Mouse (Mus musculus): ENCODE measurements around the gene Mical3. TPM values are rescaled to one million over a fixed set of nuclear protein-coding genes. Genes with fewer than 3 reads are reported as not detected.
A peak's percentile ranks its signal among the peaks of the same experiment; 100 is the strongest.

The Mical3 gene
- total and polyA plus RNA-seq, 2 experiments from 2014 or later: 30.8 to 94.8 TPM

- Histone ChIP-seq H3K4me3 (ENCODE audit: low read depth, low read length) (no peak overlapping the region), H3K4me1 (ENCODE audit: control insufficient read depth, insufficient read depth) (peaks cover 41% of the 10 kb centered on the region), H3K4me2 (ENCODE audit: low read depth, low read length) (no peak overlapping the region), H3K27ac (ENCODE audit: low read depth) (no peak overlapping the region), H3K9me3 (replicated peaks; ENCODE audit: control insufficient read depth, low read length) (no peaks in the 10 kb centered on the region), H3K27me3 (ENCODE audit: control insufficient read depth, insufficient read depth, low read length) (no peaks in the 10 kb centered on the region), H3K36me3 (replicated peaks; ENCODE audit: control insufficient read depth, insufficient read depth, low read length) (0 out of 2 replicates have a peak, but pooled peaks cover 7% of the 10 kb centered on the region), H3K9ac (replicated peaks; ENCODE audit: low read depth, low read length) (no peak overlapping the region)
- no peak for TF ChIP-seq CTCF (IDR thresholded peaks at IDR 0.05; ENCODE audit: low read depth)
- TF ChIP-seq EP300 (IDR thresholded peaks at IDR 0.05; ENCODE audit: low read depth): no peak
- DNase-seq (ENCODE audit: low spot score): no peak
- 91% methylated on average over 8 of the region's 8 CpGs for WGBS
- ATAC-seq (ENCODE audit: insufficient read depth, low read depth): no peak
These were observed 34.4 kb downstream of the Mical3 start for GRCm38 (mm10) chr6:121096390-121096789.

- H3K4me1 ChIP-seq (ENCODE audit: control insufficient read depth, insufficient read depth): peaks cover 40% of the 10 kb centered on the region; the same call in 1 of the 2 replicates
- WGBS: 47% methylated on average over 8 of the region's 8 CpGs
- TF ChIP-seq CTCF (IDR thresholded peaks at IDR 0.05; ENCODE audit: low read depth): no peak
- no peak for TF ChIP-seq EP300 (IDR thresholded peaks at IDR 0.05; ENCODE audit: low read depth)
These were observed 37.0 kb downstream of the Mical3 start for GRCm38 (mm10) chr6:121093662-121094408.

GRCm38 (mm10) chr6:121090786-121091185 lies 40.0 kb downstream of the Mical3 start:
- H3K36me3 ChIP-seq (replicated peaks; ENCODE audit: control insufficient read depth, insufficient read depth, low read length): 0 out of 2 replicates have a peak, but pooled peaks cover 5% of the 10 kb centered on the region
- H3K9ac ChIP-seq (replicated peaks; ENCODE audit: low read depth, low read length): no peak overlapping the region
- ATAC-seq (ENCODE audit: insufficient read depth, low read depth) (peak; percentile 36; the same call in 1 of the 2 replicates), DNase-seq (ENCODE audit: low spot score) (no peak)
- H3K4me1 ChIP-seq (ENCODE audit: control insufficient read depth, insufficient read depth): peaks cover 46% of the 10 kb centered on the region
- 0 out of 2 replicates have a peak overlapping the region, but pooled peaks have one; percentile 6 for H3K4me2 ChIP-seq (ENCODE audit: low read depth, low read length)
- TF ChIP-seq EP300 (IDR thresholded peaks at IDR 0.05; ENCODE audit: low read depth): no peak
- TF ChIP-seq CTCF (IDR thresholded peaks at IDR 0.05; ENCODE audit: low read depth): no peak
- H3K4me3 ChIP-seq (ENCODE audit: low read depth, low read length): no peak overlapping the region
- 52% methylated on average over 11 of the region's 11 CpGs for WGBS
- H3K9me3 ChIP-seq (replicated peaks; ENCODE audit: control insufficient read depth, low read length): no peaks in the 10 kb centered on the region
- H3K27me3 ChIP-seq (ENCODE audit: control insufficient read depth, insufficient read depth, low read length): no peaks in the 10 kb centered on the region
- H3K27ac ChIP-seq (ENCODE audit: low read depth): 0 out of 2 replicates have a peak overlapping the region, but pooled peaks have one; percentile 31

More at GRCm38 (mm10) chr6:121093662-121094408, 37.0 kb downstream of the Mical3 start:
- no peaks in the 10 kb centered on the region for H3K9me3 ChIP-seq (replicated peaks; ENCODE audit: control insufficient read depth, low read length)
- ATAC-seq (ENCODE audit: insufficient read depth, low read depth): no peak
- no peak overlapping the region for H3K4me2 ChIP-seq (ENCODE audit: low read depth, low read length)
- H3K4me3 ChIP-seq (ENCODE audit: low read depth, low read length): no peak overlapping the region
- no peak overlapping the region for H3K9ac ChIP-seq (replicated peaks; ENCODE audit: low read depth, low read length)
- H3K36me3 ChIP-seq (replicated peaks; ENCODE audit: control insufficient read depth, insufficient read depth, low read length): 0 out of 2 replicates have a peak, but pooled peaks cover 7% of the 10 kb centered on the region
- no peak overlapping the region; the same call in 1 of the 2 replicates for H3K27ac ChIP-seq (ENCODE audit: low read depth)
- no peak for DNase-seq (ENCODE audit: low spot score)
- no peaks in the 10 kb centered on the region for H3K27me3 ChIP-seq (ENCODE audit: control insufficient read depth, insufficient read depth, low read length)

GRCm38 (mm10) chr6:121087586-121088245 lies 43.1 kb downstream of the Mical3 start:
- DNase-seq (ENCODE audit: low spot score) (peak; percentile 77), ATAC-seq (ENCODE audit: insufficient read depth, low read depth) (peak; percentile 66)
- H3K4me3 ChIP-seq (ENCODE audit: low read depth, low read length): no peak overlapping the region
- H3K4me1 ChIP-seq (ENCODE audit: control insufficient read depth, insufficient read depth): peaks cover 47% of the 10 kb centered on the region
- TF ChIP-seq CTCF (IDR thresholded peaks at IDR 0.05; ENCODE audit: low read depth): no peak
- 0 out of 2 replicates have a peak, but pooled peaks have one; percentile 19 for TF ChIP-seq EP300 (IDR thresholded peaks at IDR 0.05; ENCODE audit: low read depth)
- H3K27ac ChIP-seq (ENCODE audit: low read depth): peak overlapping the region; percentile 50
- H3K36me3 ChIP-seq (replicated peaks; ENCODE audit: control insufficient read depth, insufficient read depth, low read length): no peaks in the 10 kb centered on the region
- H3K9ac ChIP-seq (replicated peaks; ENCODE audit: low read depth, low read length): no peak overlapping the region; the same call in 1 of the 2 replicates
- no peaks in the 10 kb centered on the region for H3K27me3 ChIP-seq (ENCODE audit: control insufficient read depth, insufficient read depth, low read length)
- H3K9me3 ChIP-seq (replicated peaks; ENCODE audit: control insufficient read depth, low read length): no peaks in the 10 kb centered on the region
- WGBS: 62% methylated on average over 22 of the region's 22 CpGs
- no peak overlapping the region for H3K4me2 ChIP-seq (ENCODE audit: low read depth, low read length)

- TF ChIP-seq CTCF (IDR thresholded peaks at IDR 0.05; ENCODE audit: low read depth) (no peak), EP300 (IDR thresholded peaks at IDR 0.05; ENCODE audit: low read depth) (no peak)
- DNase-seq (ENCODE audit: low spot score) (peak; percentile 4), ATAC-seq (ENCODE audit: insufficient read depth, low read depth) (no peak)
- H3K9me3 ChIP-seq (replicated peaks; ENCODE audit: control insufficient read depth, low read length): no peaks in the 10 kb centered on the region
- H3K4me3 ChIP-seq (ENCODE audit: low read depth, low read length): no peak overlapping the region
- H3K36me3 ChIP-seq (replicated peaks; ENCODE audit: control insufficient read depth, insufficient read depth, low read length): no peaks in the 10 kb centered on the region
- H3K4me1 ChIP-seq (ENCODE audit: control insufficient read depth, insufficient read depth): peaks cover 49% of the 10 kb centered on the region
- no peaks in the 10 kb centered on the region for H3K27me3 ChIP-seq (ENCODE audit: control insufficient read depth, insufficient read depth, low read length)
- H3K27ac ChIP-seq (ENCODE audit: low read depth): peak overlapping the region; percentile 65
- H3K9ac ChIP-seq (replicated peaks; ENCODE audit: low read depth, low read length): no peak overlapping the region; the same call in 1 of the 2 replicates
- H3K4me2 ChIP-seq (ENCODE audit: low read depth, low read length): no peak overlapping the region
- WGBS: 69% methylated on average over 10 of the region's 10 CpGs
These were observed 43.7 kb downstream of the Mical3 start for GRCm38 (mm10) chr6:121087127-121087526.

Measured in heart, postnatal 0 days (tissue).